Mouse (Mus musculus) CH12.LX (cell line): Measurements from ENCODE around the gene Ryr1. TPM values are rescaled to one million over a fixed set of nuclear protein-coding genes. Genes with fewer than 3 reads are reported as not detected.

Experiments used
- DNase-seq: peaks from one replicate; pipeline ENCODE4 v3.0.0-alpha.2; 2013; ENCODE audit errors: extremely low read depth
- H3K27ac ChIP-seq: 2 replicates; pipeline ENCODE4 v1.5.1; 2012; ENCODE audit warnings: low read depth, mild to moderate bottlenecking, control low read depth, moderate library complexity; ENCODE audit not compliant: insufficient read depth
- H3K27me3 ChIP-seq: replicated peaks from 2 replicates; pipeline ENCODE3; 2012; ENCODE audit warnings: inconsistent platforms
- H3K36me3 ChIP-seq, 2 experiments: replicated peaks in 1 of 2; 2 replicates each; pipeline versions ENCODE3 to v1.6.1; 2012; ENCODE audit warnings: inconsistent platforms in 1 of 2, low read length in 1 of 2, mild to moderate bottlenecking in 1 of 2, mixed read lengths in 1 of 2, moderate library complexity in 1 of 2; ENCODE audit not compliant: control insufficient read depth in 1 of 2, insufficient read depth in 1 of 2
- H3K4me1 ChIP-seq, 2 experiments: 2 replicates each; pipeline ENCODE4 v1.6.1; 2012; ENCODE audit warnings: inconsistent platforms in 1 of 2, moderate library complexity in 1 of 2; ENCODE audit not compliant: insufficient read depth in 2 of 2, control insufficient read depth in 1 of 2
- H3K4me2 ChIP-seq: 2 replicates; pipeline ENCODE4 v1.6.1; 2012; ENCODE audit warnings: low read depth, mild to moderate bottlenecking, control low read depth; ENCODE audit not compliant: poor library complexity, insufficient read depth, severe bottlenecking
- H3K4me3 ChIP-seq, 3 experiments: fragments of 150-350 bp in 1 of 3; sonication (generic) in 1 of 3; replicated peaks in 1 of 3; 2 replicates each; pipeline versions ENCODE3 to v1.5.1; 2011 to 2012; ENCODE audit warnings: low read depth in 2 of 3, low read length in 2 of 3, mild to moderate bottlenecking in 2 of 3, moderate library complexity in 2 of 3, control low read depth in 1 of 3, improper control_type of control experiment in 1 of 3, inconsistent platforms in 1 of 3, mixed read lengths in 1 of 3; ENCODE audit not compliant: poor library complexity in 1 of 3
- H3K79me2 ChIP-seq: replicated peaks from 2 replicates; pipeline ENCODE4 v1.6.1; 2012; ENCODE audit warnings: mild to moderate bottlenecking, moderate library complexity; ENCODE audit not compliant: control insufficient read depth, poor library complexity, insufficient read depth, severe bottlenecking; ENCODE audit errors: extremely low read depth
- H3K9ac ChIP-seq: 2 replicates; pipeline ENCODE4 v1.6.1; 2012; ENCODE audit warnings: low read depth, mild to moderate bottlenecking, control low read depth, moderate library complexity; ENCODE audit not compliant: insufficient read depth
- H3K9me3 ChIP-seq: replicated peaks from 2 replicates; pipeline ENCODE3; 2012; ENCODE audit warnings: low read length, inconsistent platforms, mixed read lengths
- BHLHE40 ChIP-seq: IDR thresholded peaks from 2 replicates; pipeline ENCODE4 v1.6.1; 2011; ENCODE audit warnings: mild to moderate bottlenecking, low read depth, low read length, improper control_type of control experiment
- CHD1 ChIP-seq: IDR thresholded peaks from 2 replicates; pipeline ENCODE4 v1.6.1; 2012; ENCODE audit warnings: low read depth, low read length, improper control_type of control experiment, inconsistent platforms
- CHD2 ChIP-seq: IDR thresholded peaks from 2 replicates; pipeline ENCODE4 v1.6.1; 2011; ENCODE audit warnings: low read length, improper control_type of control experiment
- CTCF ChIP-seq, 2 experiments: IDR thresholded peaks in 1 of 2; conservative IDR thresholded peaks in 1 of 2; 2 replicates each; pipeline ENCODE4 v1.5.1; 2011 to 2012; ENCODE audit warnings: low read depth in 2 of 2, low read length in 2 of 2, improper control_type of control experiment in 1 of 2, inconsistent platforms in 1 of 2, mild to moderate bottlenecking in 1 of 2, moderate library complexity in 1 of 2
- E2F4 ChIP-seq: IDR thresholded peaks from 2 replicates; pipeline ENCODE4 v1.6.1; 2011; ENCODE audit warnings: low read depth, low read length, improper control_type of control experiment; ENCODE audit not compliant: insufficient replicate concordance
- ELF1 ChIP-seq: IDR thresholded peaks from 2 replicates; pipeline ENCODE4 v1.6.1; 2014; ENCODE audit warnings: low read depth, mild to moderate bottlenecking, inconsistent platforms, low read length, improper control_type of control experiment
- EP300 ChIP-seq: IDR thresholded peaks from 2 replicates; pipeline ENCODE4 v1.6.1; 2011; ENCODE audit warnings: low read length, improper control_type of control experiment
- ETS1 ChIP-seq: conservative IDR thresholded peaks from 2 replicates; pipeline ENCODE4 v1.6.1; 2012; ENCODE audit warnings: low read depth, mild to moderate bottlenecking, inconsistent platforms, low read length, improper control_type of control experiment, moderate library complexity
- GABPA ChIP-seq: IDR thresholded peaks from 2 replicates; pipeline ENCODE4 v1.6.1; 2012; ENCODE audit warnings: low read depth, low read length, improper control_type of control experiment, inconsistent platforms; ENCODE audit not compliant: insufficient replicate concordance
- HCFC1 ChIP-seq: IDR thresholded peaks from 2 replicates; pipeline ENCODE4 v1.6.1; 2012; ENCODE audit warnings: low read depth, mild to moderate bottlenecking, inconsistent platforms, low read length, improper control_type of control experiment
- IRF4 ChIP-seq: IDR thresholded peaks from 2 replicates; pipeline ENCODE4 v1.6.1; 2014; ENCODE audit warnings: low read depth, mild to moderate bottlenecking, inconsistent platforms, low read length, improper control_type of control experiment
- JUN ChIP-seq: IDR thresholded peaks from 2 replicates; pipeline ENCODE4 v1.6.1; 2011; ENCODE audit warnings: low read depth, mild to moderate bottlenecking, low read length, improper control_type of control experiment, moderate library complexity; ENCODE audit not compliant: insufficient read depth
- JUND ChIP-seq: conservative IDR thresholded peaks from 2 replicates; pipeline ENCODE4 v1.6.1; 2011; ENCODE audit warnings: low read depth, low read length, improper control_type of control experiment
- KAT2A ChIP-seq: IDR thresholded peaks from 2 replicates; pipeline ENCODE4 v1.6.1; 2012; ENCODE audit warnings: low read length, improper control_type of control experiment, inconsistent platforms; ENCODE audit not compliant: insufficient replicate concordance
- MAFK ChIP-seq: IDR thresholded peaks from 2 replicates; pipeline ENCODE4 v1.6.1; 2011; ENCODE audit warnings: low read length, improper control_type of control experiment; ENCODE audit not compliant: insufficient replicate concordance
- MAX ChIP-seq: IDR thresholded peaks from 2 replicates; pipeline ENCODE4 v1.6.1; 2011; ENCODE audit warnings: low read length, improper control_type of control experiment
- MAZ ChIP-seq: IDR thresholded peaks from 2 replicates; pipeline ENCODE4 v1.6.1; 2012; ENCODE audit warnings: low read depth, mild to moderate bottlenecking, inconsistent platforms, low read length, improper control_type of control experiment, moderate library complexity
- MEF2A ChIP-seq: IDR thresholded peaks from 2 replicates; pipeline ENCODE4 v1.6.1; 2014; ENCODE audit warnings: low read depth, mild to moderate bottlenecking, inconsistent platforms, low read length, improper control_type of control experiment, borderline replicate concordance
- MXI1 ChIP-seq: IDR thresholded peaks from 2 replicates; pipeline ENCODE4 v1.6.1; 2011; ENCODE audit warnings: mild to moderate bottlenecking, low read depth, low read length, improper control_type of control experiment
- MYC ChIP-seq: IDR thresholded peaks from 2 replicates; pipeline ENCODE4 v1.6.1; 2011; ENCODE audit warnings: low read depth, mild to moderate bottlenecking, improper control_type of control experiment, low read length
- NELFE ChIP-seq: IDR thresholded peaks from 2 replicates; pipeline ENCODE4 v1.6.1; 2011; ENCODE audit warnings: low read depth, low read length, improper control_type of control experiment
- NRF1 ChIP-seq: IDR thresholded peaks from 2 replicates; pipeline ENCODE4 v1.6.1; 2014; ENCODE audit warnings: low read depth, mild to moderate bottlenecking, inconsistent platforms, low read length, improper control_type of control experiment, moderate library complexity
- PAX5 ChIP-seq: IDR thresholded peaks from 2 replicates; pipeline ENCODE4 v1.6.1; 2012; ENCODE audit warnings: low read length, inconsistent platforms, mixed read lengths
- POLR2A ChIP-seq: IDR thresholded peaks from 2 replicates; pipeline ENCODE4 v1.6.1; 2011; ENCODE audit warnings: low read depth, mild to moderate bottlenecking, improper control_type of control experiment, low read length
- POLR2AphosphoS2 ChIP-seq: IDR thresholded peaks from 2 replicates; pipeline ENCODE4 v1.6.1; 2011; ENCODE audit warnings: low read depth, low read length, improper control_type of control experiment
- RAD21 ChIP-seq: IDR thresholded peaks from 2 replicates; pipeline ENCODE4 v1.6.1; 2011; ENCODE audit warnings: low read depth, mild to moderate bottlenecking, low read length, improper control_type of control experiment, moderate library complexity
- RCOR1 ChIP-seq: conservative IDR thresholded peaks from 2 replicates; pipeline ENCODE4 v1.6.1; 2012; ENCODE audit warnings: low read depth, mild to moderate bottlenecking, inconsistent platforms, low read length, improper control_type of control experiment
- SIN3A ChIP-seq: IDR thresholded peaks from 2 replicates; pipeline ENCODE4 v1.6.1; 2012; ENCODE audit warnings: low read length, improper control_type of control experiment, inconsistent platforms
- SMC3 ChIP-seq: IDR thresholded peaks from 2 replicates; pipeline ENCODE4 v1.6.1; 2011; ENCODE audit warnings: low read depth, low read length, improper control_type of control experiment
- TBP ChIP-seq: conservative IDR thresholded peaks from 2 replicates; pipeline ENCODE4 v1.6.1; 2011; ENCODE audit warnings: low read depth, low read length, improper control_type of control experiment
- TCF12 ChIP-seq: IDR thresholded peaks from 2 replicates; pipeline ENCODE4 v1.6.1; 2014; ENCODE audit warnings: low read depth, mild to moderate bottlenecking, inconsistent platforms, low read length, improper control_type of control experiment
- UBTF ChIP-seq: IDR thresholded peaks from 2 replicates; pipeline ENCODE4 v1.6.1; 2012; ENCODE audit warnings: low read depth, mild to moderate bottlenecking, inconsistent platforms, low read length, improper control_type of control experiment, moderate library complexity
- USF1 ChIP-seq: IDR thresholded peaks from 2 replicates; pipeline ENCODE4 v1.6.1; 2014; ENCODE audit warnings: low read depth, mild to moderate bottlenecking, inconsistent platforms, low read length, improper control_type of control experiment
- USF2 ChIP-seq: conservative IDR thresholded peaks from 2 replicates; pipeline ENCODE4 v1.6.1; 2011; ENCODE audit warnings: low read depth, low read length, improper control_type of control experiment
- ZC3H11A ChIP-seq: IDR thresholded peaks from 2 replicates; pipeline ENCODE4 v1.6.1; 2012; ENCODE audit warnings: low read depth, mild to moderate bottlenecking, inconsistent platforms, low read length, improper control_type of control experiment
- ZKSCAN1 ChIP-seq: IDR thresholded peaks from 2 replicates; pipeline ENCODE4 v1.6.1; 2012; ENCODE audit warnings: low read depth, inconsistent platforms, low read length, improper control_type of control experiment, borderline replicate concordance
- ZNF384 ChIP-seq: IDR thresholded peaks from 2 replicates; pipeline ENCODE4 v1.6.1; 2012; ENCODE audit warnings: low read depth, low read length, improper control_type of control experiment, inconsistent platforms
- dilution Hi-C: fragments of 300-500 bp; cut with MboI; formaldehyde crosslinking; loops from 2 replicates; pipeline ENCODE4 v1.14.3; 2020; ENCODE audit warnings: low sequenced_read_pairs; ENCODE audit not compliant: extremely low pct_unique_long_range_greater_than_20kb, extremely low pct_ligation_motif_present
- in situ Hi-C: fragments of 300-500 bp; cut with MboI; formaldehyde crosslinking; loops from 3 replicates; pipeline ENCODE4 v1.14.3; 2019; ENCODE audit warnings: low sequenced_read_pairs, low pct_ligation_motif_present, low pct_unique_long_range_greater_than_20kb, mixed read lengths
- polyA plus RNA-seq: library from polyadenylated mRNA; unstranded; fragments of >175 nt; gene quantifications from 2 replicates; pipeline ENCODE4 v1.2.1, GENCODE M21; 2012; ENCODE audit warnings: low read depth; ENCODE audit not compliant: insufficient read length
- total RNA-seq, 2 experiments: library from RNA; depleted of rRNA; stranded (reverse); fragments of 300-350 nt in 1 of 2; fragments of >200 nt in 1 of 2; gene quantifications; 2 replicates each; pipeline ENCODE4 v1.2.3; 2012 to 2014

Ryr1 gene
- total and polyA plus RNA-seq, 3 experiments: 0.43 to 1.1 (median 0.68) TPM

DNA sequence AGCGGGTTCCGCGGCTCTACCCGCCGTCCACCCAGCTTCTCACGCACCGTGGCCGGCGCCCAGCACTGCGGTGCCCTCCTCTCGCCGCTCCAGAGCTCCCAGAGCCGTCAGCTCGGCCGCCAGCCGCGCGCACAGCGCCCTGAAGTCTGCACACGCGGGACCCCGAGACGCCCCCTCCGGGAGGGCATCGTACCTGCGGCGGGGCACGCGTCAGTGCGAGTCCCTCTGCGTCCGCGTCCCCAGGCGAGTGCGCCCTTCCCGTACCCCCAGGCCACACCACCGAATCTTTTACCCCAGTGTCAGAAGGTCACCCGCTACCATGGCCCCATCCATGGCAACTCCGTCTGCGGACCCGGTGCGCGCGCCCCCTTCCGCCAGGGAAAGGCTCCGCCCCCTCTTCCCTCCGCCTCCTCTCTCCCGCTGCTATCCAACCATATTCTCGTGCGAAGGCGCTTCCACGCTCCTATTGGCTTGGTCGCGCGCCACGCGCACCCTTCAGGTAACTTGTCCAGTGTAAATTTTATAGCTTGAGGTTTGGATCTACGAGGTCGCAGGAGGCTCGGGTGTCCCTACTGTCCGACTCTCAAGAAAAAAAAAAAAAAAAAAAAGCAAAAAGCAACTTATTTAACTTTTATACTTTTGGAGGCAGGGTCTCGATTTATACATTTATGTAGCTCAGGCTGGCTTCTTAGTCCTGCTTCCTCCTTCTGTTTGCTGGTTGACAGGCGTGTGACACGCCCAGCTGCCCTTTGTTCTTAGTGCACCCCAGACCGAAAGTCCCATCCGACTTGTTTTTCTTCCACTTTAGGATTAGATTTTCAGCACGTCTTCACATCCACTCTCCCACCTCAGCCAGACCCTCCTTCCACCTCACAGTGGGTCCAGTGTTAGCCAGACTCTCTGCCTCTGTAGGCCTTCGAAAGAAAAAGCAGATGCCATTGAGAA is 31.1 kb upstream of the Ryr1 start, which contains the start of gene Fam98c:
Gene Fam98c, minus strand, starts transcription at position 397 of the 945 bp plus-strand sequence.
- Histone ChIP-seq H3K4me1 (peaks cover 5 to 12% of the 10 kb centered on the region in 2 experiments; a peak in 2 of 4 replicates), H3K4me3 (peak within 1 kb of the TSS; percentile 75 to 88 (median 85)), H3K27ac (peak within 1 kb of the TSS; percentile 32), H3K9ac (peak within 1 kb of the TSS; percentile 61), H3K9me3 (peaks cover 6% of the 10 kb centered on the region), H3K36me3 (peaks cover 4 to 32% of the 10 kb centered on the region in 2 experiments), H3K4me2 (peak within 1 kb of the TSS; percentile 76), H3K79me2 (no peaks in the 10 kb centered on the region), H3K27me3 (no peaks in the 10 kb centered on the region)
- dilution Hi-C loops: no loop called here
- peak; percentile 84 for DNase-seq
- in situ Hi-C loops: no loop called here
- TF ChIP-seq POLR2A: peak; percentile 73
- 0 out of 2 replicates have a peak, but pooled peaks have one; percentile 45 for TF ChIP-seq MAZ
- no peak for TF ChIP-seq EP300
- TF ChIP-seq RCOR1: 0 out of 2 replicates have a peak, but pooled peaks have one; percentile 38
- peak; percentile 30; the same call in 1 of the 2 replicates for TF ChIP-seq NELFE
- TF ChIP-seq E2F4: peak; percentile 45; the same call in 1 of the 2 replicates
- TF ChIP-seq BHLHE40: no peak; the same call in 1 of the 2 replicates
- no peak for TF ChIP-seq ZC3H11A
- TF ChIP-seq TBP: no peak
- TF ChIP-seq ZKSCAN1: no peak
- TF ChIP-seq MEF2A: no peak
- TF ChIP-seq HCFC1: peak; percentile 14; the same call in 1 of the 2 replicates
- TF ChIP-seq CTCF (conservative IDR thresholded peaks at IDR 0.05 in 1 of 2, IDR thresholded peaks at IDR 0.05 in 1 of 2; ENCODE audit: low read depth in 2 of 2, low read length in 2 of 2): peak in 1 of 2 experiments; percentile 25; a peak in 2 of 4 replicates
- TF ChIP-seq NRF1: peak; percentile 38; the same call in 1 of the 2 replicates
- TF ChIP-seq USF2: no peak
- peak; percentile 60; the same call in 1 of the 2 replicates for TF ChIP-seq CHD2
- no peak for TF ChIP-seq USF1
- no peak for TF ChIP-seq JUND
- TF ChIP-seq SIN3A: no peak
- TF ChIP-seq RAD21: no peak
- TF ChIP-seq GABPA: no peak
- 0 out of 2 replicates have a peak, but pooled peaks have one; percentile 27 for TF ChIP-seq TCF12
- TF ChIP-seq CHD1: no peak
- no peak for TF ChIP-seq JUN
- TF ChIP-seq MAFK: no peak
- no peak for TF ChIP-seq SMC3
- TF ChIP-seq MYC: peak; percentile 36; the same call in 1 of the 2 replicates
- no peak for TF ChIP-seq KAT2A
- peak; percentile 22; the same call in 1 of the 2 replicates for TF ChIP-seq MXI1
- no peak for TF ChIP-seq IRF4
- TF ChIP-seq MAX: 0 out of 2 replicates have a peak, but pooled peaks have one; percentile 29
- TF ChIP-seq ETS1: no peak
- TF ChIP-seq ELF1: peak; percentile 59
- TF ChIP-seq UBTF: peak; percentile 79; the same call in 1 of the 2 replicates
- no peak for TF ChIP-seq PAX5
- peak; percentile 33; the same call in 1 of the 2 replicates for TF ChIP-seq ZNF384
- TF ChIP-seq POLR2AphosphoS2: no peak
